Mouse (Mus musculus): ENCODE data around the gene Uvrag.
A peak's percentile ranks its signal among the peaks of the same experiment; 100 is the strongest.

GRCm38 (mm10) chr7:99182432-99183172 lies 41.7 kb upstream of the Uvrag start, which contains the start of gene Dgat2:
- TF ChIP-seq POLR2A (IDR thresholded peaks at IDR 0.05; ENCODE audit: low read depth, low read length) (peak; percentile 99), CTCF (IDR thresholded peaks at IDR 0.05; ENCODE audit: borderline replicate concordance, insufficient read depth, low read length) (no peak)
